Mouse (Mus musculus): ENCODE data around the gene Cyp2d9. TPM values are rescaled to one million over a fixed set of nuclear protein-coding genes. Genes with fewer than 3 reads are reported as not detected.
"Not testable (repeated sequence)": the region's sequence is repeated elsewhere in the genome, so short reads cannot be mapped to it uniquely, and the experiment has no call there.

The Cyp2d9 gene
- total and polyA plus RNA-seq, 3 experiments = not detected

- H3K9ac ChIP-seq (ENCODE audit: control insufficient read depth, low read depth, low read length, poor library complexity, severe bottlenecking) = no peak overlapping the region
- no peaks in the 10 kb centered on the region for H3K4me1 ChIP-seq (ENCODE audit: control insufficient read depth in 1 of 2, insufficient read depth in 2 of 2, low read length in 2 of 2)
- no peaks in the 10 kb centered on the region for H3K9me3 ChIP-seq (replicated peaks; ENCODE audit: insufficient read depth, low read length)
- no peaks in the 10 kb centered on the region for H3K36me3 ChIP-seq (ENCODE audit: control insufficient read depth in 1 of 2, insufficient read depth in 2 of 2, low read length in 2 of 2)
- no peak overlapping the region for H3K27ac ChIP-seq (ENCODE audit: control insufficient read depth, low read depth, low read length)
- no peak overlapping the region for H3K4me3 ChIP-seq (ENCODE audit: control insufficient read depth in 1 of 2, insufficient read depth in 1 of 2, low read depth in 2 of 2, low read length in 2 of 2)
- no peaks in the 10 kb centered on the region; a peak in 1 of 4 replicates for H3K27me3 ChIP-seq (ENCODE audit: control insufficient read depth in 1 of 2, insufficient read depth in 2 of 2, low read length in 2 of 2)
- TF ChIP-seq ZMIZ1 (IDR thresholded peaks at IDR 0.05; ENCODE audit: low read depth, low read length) (no peak), EP300 (IDR thresholded peaks at IDR 0.05; ENCODE audit: low read depth in 1 of 2, low read length in 2 of 2) (no peak), RCOR1 (IDR thresholded peaks at IDR 0.05; ENCODE audit: low read depth, low read length) (no peak), POLR2AphosphoS5 (IDR thresholded peaks at IDR 0.05; ENCODE audit: borderline replicate concordance, low read depth, low read length) (no peak), POLR2AphosphoS2 (IDR thresholded peaks at IDR 0.05; ENCODE audit: low read length) (no peak), HCFC1 (IDR thresholded peaks at IDR 0.05; ENCODE audit: low read depth, low read length) (no peak), BHLHE40 (IDR thresholded peaks at IDR 0.05; ENCODE audit: borderline replicate concordance, low read depth, low read length) (no peak), TBP (IDR thresholded peaks at IDR 0.05; ENCODE audit: low read depth, low read length) (no peak), ZC3H11A (IDR thresholded peaks at IDR 0.05; ENCODE audit: low read depth, low read length) (no peak)
- no peak for DNase-seq (ENCODE audit: low read depth, low spot score)
- H3K79me2 ChIP-seq (ENCODE audit: control insufficient read depth, insufficient read depth, low read length, poor library complexity) = no peaks in the 10 kb centered on the region
Observed at GRCm38 (mm10) chr15:82457064-82458021, 24.1 kb downstream of the Cyp2d9 start.

- H3K9ac ChIP-seq (ENCODE audit: control insufficient read depth, low read depth, low read length, poor library complexity, severe bottlenecking); H3K4me3 ChIP-seq (ENCODE audit: control insufficient read depth in 1 of 2, insufficient read depth in 1 of 2, low read depth in 2 of 2, low read length in 2 of 2); H3K27ac ChIP-seq (ENCODE audit: control insufficient read depth, low read depth, low read length); H3K9me3 ChIP-seq (replicated peaks; ENCODE audit: insufficient read depth, low read length); H3K79me2 ChIP-seq (ENCODE audit: control insufficient read depth, insufficient read depth, low read length, poor library complexity); H3K27me3 ChIP-seq (ENCODE audit: control insufficient read depth in 1 of 2, insufficient read depth in 2 of 2, low read length in 2 of 2); DNase-seq (ENCODE audit: low read depth, low spot score); H3K36me3 ChIP-seq (ENCODE audit: control insufficient read depth in 1 of 2, insufficient read depth in 2 of 2, low read length in 2 of 2); H3K4me1 ChIP-seq (ENCODE audit: control insufficient read depth in 1 of 2, insufficient read depth in 2 of 2, low read length in 2 of 2): not testable (repeated sequence)
Observed at GRCm38 (mm10) chr15:82459266-82459665, 26.0 kb downstream of the Cyp2d9 start.

GRCm38 (mm10) chr15:82464701-82465100 lies 31.5 kb downstream of the Cyp2d9 start:
- no peaks in the 10 kb centered on the region for H3K79me2 ChIP-seq (ENCODE audit: control insufficient read depth, insufficient read depth, low read length, poor library complexity)

GRCm38 (mm10) chr15:82494273-82494672 lies 61.0 kb downstream of the Cyp2d9 start:
- H3K4me3 ChIP-seq (ENCODE audit: control insufficient read depth in 1 of 2, insufficient read depth in 1 of 2, low read depth in 2 of 2, low read length in 2 of 2); H3K79me2 ChIP-seq (ENCODE audit: control insufficient read depth, insufficient read depth, low read length, poor library complexity); H3K36me3 ChIP-seq (ENCODE audit: control insufficient read depth in 1 of 2, insufficient read depth in 2 of 2, low read length in 2 of 2); H3K9me3 ChIP-seq (replicated peaks; ENCODE audit: insufficient read depth, low read length); H3K27me3 ChIP-seq (ENCODE audit: control insufficient read depth in 1 of 2, insufficient read depth in 2 of 2, low read length in 2 of 2); H3K9ac ChIP-seq (ENCODE audit: control insufficient read depth, low read depth, low read length, poor library complexity, severe bottlenecking); H3K4me1 ChIP-seq (ENCODE audit: control insufficient read depth in 1 of 2, insufficient read depth in 2 of 2, low read length in 2 of 2); H3K27ac ChIP-seq (ENCODE audit: control insufficient read depth, low read depth, low read length); DNase-seq (ENCODE audit: low read depth, low spot score): not testable (repeated sequence)

More at GRCm38 (mm10) chr15:82464701-82465100, 31.5 kb downstream of the Cyp2d9 start:
- Histone ChIP-seq H3K36me3 (ENCODE audit: control insufficient read depth in 1 of 2, insufficient read depth in 2 of 2, low read length in 2 of 2) (no peaks in the 10 kb centered on the region), H3K4me1 (ENCODE audit: control insufficient read depth in 1 of 2, insufficient read depth in 2 of 2, low read length in 2 of 2) (no peaks in the 10 kb centered on the region), H3K27me3 (ENCODE audit: control insufficient read depth in 1 of 2, insufficient read depth in 2 of 2, low read length in 2 of 2) (no peaks in the 10 kb centered on the region; a peak in 2 of 4 replicates), H3K9me3 (replicated peaks; ENCODE audit: insufficient read depth, low read length) (no peaks in the 10 kb centered on the region), H3K9ac (ENCODE audit: control insufficient read depth, low read depth, low read length, poor library complexity, severe bottlenecking) (no peak overlapping the region), H3K27ac (ENCODE audit: control insufficient read depth, low read depth, low read length) (no peak overlapping the region), H3K4me3 (ENCODE audit: control insufficient read depth in 1 of 2, insufficient read depth in 1 of 2, low read depth in 2 of 2, low read length in 2 of 2) (no peak overlapping the region)
- TF ChIP-seq EP300 (IDR thresholded peaks at IDR 0.05; ENCODE audit: low read depth in 1 of 2, low read length in 2 of 2) = no peak
- no peak for TF ChIP-seq POLR2AphosphoS5 (IDR thresholded peaks at IDR 0.05; ENCODE audit: borderline replicate concordance, low read depth, low read length)
- no peak for TF ChIP-seq BHLHE40 (IDR thresholded peaks at IDR 0.05; ENCODE audit: borderline replicate concordance, low read depth, low read length)
- TF ChIP-seq RAD21 (IDR thresholded peaks at IDR 0.05; ENCODE audit: low read depth, low read length) = no peak
- TF ChIP-seq CHD1 (IDR thresholded peaks at IDR 0.05; ENCODE audit: low read depth, low read length) = no peak
- no peak for TF ChIP-seq POLR2AphosphoS2 (IDR thresholded peaks at IDR 0.05; ENCODE audit: low read length)
- no peak for TF ChIP-seq JUND (IDR thresholded peaks at IDR 0.05; ENCODE audit: low read depth, low read length)
- no peak for TF ChIP-seq SIN3A (IDR thresholded peaks at IDR 0.05; ENCODE audit: low read length)
- no peak for TF ChIP-seq GATA1 (IDR thresholded peaks at IDR 0.05; ENCODE audit: low read depth, low read length)
- no peak for TF ChIP-seq ZNF384 (IDR thresholded peaks at IDR 0.05; ENCODE audit: low read depth, low read length)
- no peak for DNase-seq (ENCODE audit: low read depth, low spot score)
